Mouse (Mus musculus): ENCODE results near the gene Cpox. TPM values are rescaled to one million over a fixed set of nuclear protein-coding genes. Genes with fewer than 3 reads are reported as not detected.

The Cpox gene
- polyA plus RNA-seq, 1 experiment from 2014 or later = 12.2 TPM

GRCm38 (mm10) chr16:58703382-58704124 lies 33.5 kb downstream of the Cpox start:
- no peaks in the 10 kb centered on the region for H3K4me1 ChIP-seq
- no peaks in the 10 kb centered on the region for H3K9me3 ChIP-seq
- WGBS = 59% methylated on average over 10 of the region's 10 CpGs
- H3K9ac ChIP-seq (replicated peaks) = no peak overlapping the region
- H3K4me2 ChIP-seq (replicated peaks) = no peak overlapping the region
- no peak overlapping the region for H3K27ac ChIP-seq (replicated peaks)
- ATAC-seq (replicated peaks) = no peak
- H3K27me3 ChIP-seq = no peaks in the 10 kb centered on the region
- no peak overlapping the region for H3K4me3 ChIP-seq
- H3K36me3 ChIP-seq = no peaks in the 10 kb centered on the region

GRCm38 (mm10) chr16:58704999-58705398 lies 34.9 kb downstream of the Cpox start:
- H3K27me3 ChIP-seq = no peaks in the 10 kb centered on the region
- ATAC-seq (replicated peaks) = no peak

GRCm38 (mm10) chr16:58707276-58707905 lies 37.3 kb downstream of the Cpox start:
- H3K9ac ChIP-seq (replicated peaks) = no peak overlapping the region
- H3K27ac ChIP-seq (replicated peaks) = no peak overlapping the region
- no peaks in the 10 kb centered on the region for H3K36me3 ChIP-seq
- H3K4me1 ChIP-seq = no peaks in the 10 kb centered on the region
- no peaks in the 10 kb centered on the region for H3K9me3 ChIP-seq
- 94% methylated on average over 4 of the region's 4 CpGs for WGBS
- H3K4me3 ChIP-seq = no peak overlapping the region
- no peak overlapping the region for H3K4me2 ChIP-seq (replicated peaks)
- ATAC-seq (replicated peaks) = no peak
- H3K27me3 ChIP-seq = no peaks in the 10 kb centered on the region

More at GRCm38 (mm10) chr16:58704999-58705398, 34.9 kb downstream of the Cpox start:
- H3K4me3 ChIP-seq = no peak overlapping the region
- no peaks in the 10 kb centered on the region for H3K9me3 ChIP-seq
- no peaks in the 10 kb centered on the region for H3K4me1 ChIP-seq
- H3K9ac ChIP-seq (replicated peaks) = no peak overlapping the region
- H3K27ac ChIP-seq (replicated peaks) = no peak overlapping the region
- no peak overlapping the region for H3K4me2 ChIP-seq (replicated peaks)
- H3K36me3 ChIP-seq = no peaks in the 10 kb centered on the region

DNA sequence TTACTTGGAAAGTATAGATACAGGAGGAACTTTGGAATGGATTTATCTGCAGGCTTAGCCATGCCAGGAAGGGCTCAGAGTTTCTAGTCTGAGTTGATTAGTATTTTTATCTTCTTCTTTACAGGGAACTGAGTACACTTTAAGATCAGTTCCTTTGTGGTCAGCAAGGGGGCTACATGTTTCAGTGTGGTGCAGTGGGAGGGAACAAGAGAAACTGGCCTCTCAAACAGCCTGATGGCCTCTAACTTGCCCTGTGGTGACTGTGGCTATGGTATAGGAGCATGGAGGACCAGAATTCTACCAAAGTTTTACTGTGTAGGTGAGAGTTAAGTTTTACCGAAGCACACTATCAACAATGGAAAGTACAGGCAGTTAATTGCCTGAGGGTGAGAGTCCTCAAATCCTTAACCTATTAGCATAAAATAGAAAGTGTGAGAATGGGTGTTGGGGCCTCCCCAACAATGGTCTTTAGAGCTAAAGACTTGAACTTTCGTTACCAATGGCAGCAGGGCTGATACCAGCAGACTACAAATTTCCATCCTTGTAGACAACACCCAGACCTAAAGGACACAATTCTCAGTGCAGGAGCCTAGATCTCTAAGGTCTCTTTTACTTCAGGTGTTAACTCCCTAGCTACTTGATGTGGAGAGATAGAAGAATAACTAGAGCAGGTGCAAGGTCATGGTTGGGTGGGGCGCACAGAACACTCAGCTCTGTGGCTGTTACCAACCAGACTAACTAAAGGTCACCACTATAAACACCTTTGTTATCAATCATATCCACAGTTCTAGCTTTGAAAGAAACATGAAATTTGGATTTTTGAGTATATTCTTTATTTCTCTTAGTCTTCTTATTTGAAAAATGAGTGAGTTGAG lies 38.7 kb downstream of the Cpox start:
- Histone ChIP-seq H3K36me3 (no peaks in the 10 kb centered on the region), H3K4me1 (no peaks in the 10 kb centered on the region), H3K9me3 (no peaks in the 10 kb centered on the region), H3K4me3 (no peak overlapping the region), H3K4me2 (replicated peaks) (no peak overlapping the region), H3K27ac (replicated peaks) (no peak overlapping the region), H3K27me3 (no peaks in the 10 kb centered on the region), H3K9ac (replicated peaks) (no peak overlapping the region)
- 72% methylated on average over 3 of the region's 3 CpGs for WGBS
- ATAC-seq (replicated peaks) = no peak

DNA sequence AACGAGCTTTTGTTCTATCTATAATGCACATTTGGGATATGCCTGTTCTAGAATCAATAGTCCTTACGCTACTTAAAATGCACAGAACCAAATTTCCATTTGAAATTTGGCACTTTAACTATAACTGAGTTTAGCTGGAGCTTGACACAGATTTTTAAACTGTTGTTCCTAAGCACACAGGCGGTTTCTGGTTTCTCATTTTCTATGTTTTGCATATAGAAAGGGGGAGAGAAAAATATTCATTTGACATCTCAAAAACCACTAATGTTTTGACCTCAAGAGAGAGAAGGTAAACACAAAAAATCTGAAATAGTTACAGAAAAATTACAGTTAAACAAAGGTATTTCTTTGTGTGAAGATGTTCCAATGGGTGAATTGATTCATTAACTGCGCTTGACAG lies 39.4 kb downstream of the Cpox start:
- no peak for ATAC-seq (replicated peaks)
- Histone ChIP-seq H3K27ac (replicated peaks) (no peak overlapping the region), H3K9ac (replicated peaks) (no peak overlapping the region), H3K36me3 (no peaks in the 10 kb centered on the region), H3K9me3 (no peaks in the 10 kb centered on the region), H3K4me2 (replicated peaks) (no peak overlapping the region), H3K4me3 (no peak overlapping the region), H3K27me3 (no peaks in the 10 kb centered on the region), H3K4me1 (no peaks in the 10 kb centered on the region)
- 80% methylated on average over 4 of the region's 4 CpGs for WGBS

DNA sequence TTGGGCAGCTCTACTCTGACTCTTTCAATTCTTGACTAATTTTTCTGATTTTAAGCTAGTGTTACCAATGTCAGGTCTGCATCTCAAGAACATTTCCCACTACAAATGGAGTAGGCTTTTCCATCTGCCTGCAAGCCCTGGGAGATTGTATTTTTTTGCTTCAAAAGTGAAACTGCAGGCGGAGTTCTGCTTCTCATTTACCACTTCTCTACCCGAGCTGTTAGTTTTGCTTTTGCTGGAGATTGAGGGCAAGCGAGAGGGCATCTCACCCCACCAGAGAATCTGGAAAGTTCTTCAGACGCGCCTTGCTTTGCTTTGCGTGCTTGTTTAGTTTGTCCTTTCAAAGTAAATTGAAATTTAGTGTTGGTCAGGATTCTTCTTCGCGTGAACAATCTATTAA lies 42.1 kb downstream of the Cpox start:
- WGBS = 87% methylated on average over 8 of the region's 8 CpGs
- Histone ChIP-seq H3K4me3 (no peak overlapping the region), H3K27me3 (no peaks in the 10 kb centered on the region), H3K9ac (replicated peaks) (no peak overlapping the region), H3K36me3 (no peaks in the 10 kb centered on the region), H3K4me1 (no peaks in the 10 kb centered on the region), H3K4me2 (replicated peaks) (no peak overlapping the region), H3K27ac (replicated peaks) (no peak overlapping the region), H3K9me3 (no peaks in the 10 kb centered on the region)
- no peak for ATAC-seq (replicated peaks)

- no peak overlapping the region for H3K9ac ChIP-seq (replicated peaks)
- H3K27me3 ChIP-seq = no peaks in the 10 kb centered on the region
- H3K4me3 ChIP-seq = no peak overlapping the region
- H3K27ac ChIP-seq (replicated peaks) = no peak overlapping the region
- 94% methylated on average over 1 of the region's 1 CpGs for WGBS
- no peaks in the 10 kb centered on the region for H3K9me3 ChIP-seq
- no peaks in the 10 kb centered on the region for H3K36me3 ChIP-seq
- no peaks in the 10 kb centered on the region for H3K4me1 ChIP-seq
- ATAC-seq (replicated peaks) = no peak
- no peak overlapping the region for H3K4me2 ChIP-seq (replicated peaks)
These were observed 43.0 kb downstream of the Cpox start for GRCm38 (mm10) chr16:58713128-58713527.

DNA sequence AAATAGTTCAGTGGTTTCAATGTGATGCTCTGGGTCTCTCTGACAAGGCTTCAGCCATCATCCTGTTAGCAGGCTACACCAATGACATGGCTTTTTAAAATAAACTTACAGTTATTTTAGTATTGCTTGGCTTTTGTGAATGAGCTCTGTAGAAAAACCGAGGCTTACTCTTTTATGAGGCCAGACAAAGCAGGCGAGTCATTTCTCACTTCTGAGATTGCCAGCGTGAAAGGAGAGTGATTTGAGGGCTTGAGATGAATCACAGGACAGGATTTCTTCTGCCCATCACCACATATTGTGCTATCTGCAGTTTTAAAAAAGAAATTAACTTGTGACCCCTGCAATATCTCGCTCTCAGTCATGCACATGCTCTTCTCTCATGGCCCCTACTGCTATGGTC lies 44.9 kb downstream of the Cpox start:
- Histone ChIP-seq H3K9me3 (no peaks in the 10 kb centered on the region), H3K4me3 (no peak overlapping the region), H3K36me3 (no peaks in the 10 kb centered on the region), H3K27me3 (no peaks in the 10 kb centered on the region), H3K4me1 (no peaks in the 10 kb centered on the region), H3K27ac (replicated peaks) (no peak overlapping the region), H3K9ac (replicated peaks) (no peak overlapping the region), H3K4me2 (replicated peaks) (no peak overlapping the region)
- WGBS = 70% methylated on average over 4 of the region's 4 CpGs
- ATAC-seq (replicated peaks) = no peak

GRCm38 (mm10) chr16:58718666-58719120 lies 48.6 kb downstream of the Cpox start, which contains the start of gene Gpr15:
TSS of gene Gpr15 (minus strand) at chr16:58719070.
- Histone ChIP-seq H3K27ac (replicated peaks) (no peak within 1 kb of the TSS), H3K4me1 (no peaks in the 10 kb centered on the region), H3K4me2 (replicated peaks) (no peak within 1 kb of the TSS), H3K4me3 (no peak within 1 kb of the TSS), H3K27me3 (no peaks in the 10 kb centered on the region), H3K9ac (replicated peaks) (no peak within 1 kb of the TSS), H3K36me3 (no peaks in the 10 kb centered on the region), H3K9me3 (no peaks in the 10 kb centered on the region)
- no peak for ATAC-seq (replicated peaks)
- WGBS = 94% methylated on average over 7 of the region's 7 CpGs

DNA sequence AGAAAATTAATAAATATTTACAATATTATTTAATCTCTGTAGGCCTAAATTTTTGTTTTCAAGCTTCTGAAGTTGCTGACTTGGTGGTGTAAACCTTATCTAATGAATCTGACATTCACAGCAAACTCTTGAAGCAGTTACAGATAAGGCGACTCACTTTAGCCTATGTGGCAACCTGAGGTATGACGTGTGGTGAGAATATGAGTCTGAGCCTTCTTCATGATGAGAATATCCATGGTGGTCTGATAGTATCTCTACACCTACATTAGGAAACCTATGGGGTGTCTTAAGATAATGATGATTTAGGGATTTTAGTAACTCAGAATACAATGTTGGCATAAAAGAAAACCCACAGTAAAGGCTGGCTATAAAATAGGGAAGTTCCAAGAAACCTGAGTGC lies 52.2 kb downstream of the Cpox start:
- Histone ChIP-seq H3K27me3 (no peaks in the 10 kb centered on the region), H3K4me3 (no peak overlapping the region), H3K4me2 (replicated peaks) (no peak overlapping the region), H3K27ac (replicated peaks) (no peak overlapping the region), H3K9ac (replicated peaks) (no peak overlapping the region), H3K4me1 (no peaks in the 10 kb centered on the region), H3K36me3 (no peaks in the 10 kb centered on the region), H3K9me3 (no peaks in the 10 kb centered on the region)
- 87% methylated on average over 2 of the region's 2 CpGs for WGBS
- no peak for ATAC-seq (replicated peaks)

GRCm38 (mm10) chr16:58726680-58727476 lies 56.8 kb downstream of the Cpox start:
- Histone ChIP-seq H3K27me3 (no peaks in the 10 kb centered on the region), H3K9ac (replicated peaks) (no peak overlapping the region), H3K36me3 (peaks cover 13% of the 10 kb centered on the region), H3K4me1 (peaks cover 12% of the 10 kb centered on the region), H3K9me3 (no peaks in the 10 kb centered on the region), H3K27ac (replicated peaks) (no peak overlapping the region), H3K4me2 (replicated peaks) (peak overlapping the region; percentile 44), H3K4me3 (peak overlapping the region; percentile 79; the same call in 1 of the 2 replicates)
- ATAC-seq (replicated peaks) = no peak
- WGBS = 79% methylated on average over 11 of the region's 11 CpGs
